Mouse (Mus musculus): Measurements from ENCODE around the gene 4930435E12Rik.
"Not testable (repeated sequence)": the region's sequence is repeated elsewhere in the genome, so short reads cannot be mapped to it uniquely, and the experiment has no call there.

Gene 4930435E12Rik

DNA sequence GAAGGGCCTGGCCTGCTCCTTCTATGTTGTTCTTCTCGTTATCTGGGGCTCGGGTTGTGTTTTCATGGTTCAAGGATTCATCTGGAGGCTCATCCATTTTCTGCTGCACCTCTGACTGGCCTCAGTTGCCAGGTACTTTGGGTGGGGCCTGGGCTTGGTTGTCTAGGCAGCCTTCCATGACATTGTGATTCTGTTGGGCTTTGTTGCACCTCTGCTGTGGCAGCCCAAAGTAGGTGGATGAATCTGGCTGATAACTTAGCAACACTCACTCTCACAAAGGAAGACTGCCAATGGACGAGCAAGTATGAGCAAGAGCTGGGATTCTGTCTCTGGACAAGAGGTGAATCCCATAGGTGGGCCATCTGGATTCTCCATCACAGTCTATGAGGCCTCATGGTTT lies at the start of gene 4930435E12Rik:
4930435E12Rik (minus strand) TSS at position 101 of the 400 bp plus-strand sequence.
- no peak for DNase-seq (ENCODE audit: low spot score in 2 of 2)

DNA sequence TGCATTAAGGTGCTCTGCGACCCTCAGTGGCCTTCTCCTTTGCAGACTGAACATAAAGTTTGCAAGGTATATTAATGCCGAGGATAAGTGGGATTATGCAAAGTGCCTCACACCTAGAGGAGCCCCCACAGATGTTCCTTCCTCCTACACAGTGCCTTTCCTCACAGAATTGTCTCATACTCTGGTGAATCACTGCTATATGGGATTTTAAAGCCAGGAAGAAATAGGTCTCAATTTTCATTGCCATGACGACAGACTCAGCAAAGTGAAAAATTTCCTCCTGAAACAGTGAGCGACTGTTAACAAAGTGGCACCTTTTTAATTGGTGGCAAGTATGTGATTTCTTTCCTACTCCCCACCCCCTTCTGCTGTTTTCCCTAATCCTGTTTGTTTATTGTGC lies 45.9 kb upstream of the 4930435E12Rik start:
- DNase-seq (ENCODE audit: low spot score in 2 of 2): no peak

GRCm38 (mm10) chr16:38873231-38873630 lies 44.7 kb upstream of the 4930435E12Rik start:
- no peak for DNase-seq (ENCODE audit: low spot score in 2 of 2)

DNA sequence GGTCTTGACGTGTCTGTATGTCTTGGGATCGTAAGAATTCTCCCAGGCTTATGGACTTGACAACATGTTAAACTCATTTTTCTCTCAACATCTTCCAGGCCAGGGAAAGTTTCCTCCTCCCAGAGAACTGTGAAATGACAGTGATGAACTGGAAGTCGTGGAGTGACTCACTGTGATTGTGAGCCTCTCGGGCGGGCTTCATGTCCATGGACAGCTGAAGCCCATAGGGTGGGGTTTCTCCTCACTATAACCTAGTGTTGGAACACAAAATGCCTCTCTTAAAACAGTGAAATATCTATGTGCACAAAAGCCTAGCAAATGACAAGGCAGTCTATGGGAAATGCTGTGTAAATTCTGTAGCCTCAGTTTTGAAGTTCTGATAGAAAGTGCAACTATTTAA lies 35.8 kb upstream of the 4930435E12Rik start:
- no peak for DNase-seq (ENCODE audit: low spot score in 2 of 2)

DNA sequence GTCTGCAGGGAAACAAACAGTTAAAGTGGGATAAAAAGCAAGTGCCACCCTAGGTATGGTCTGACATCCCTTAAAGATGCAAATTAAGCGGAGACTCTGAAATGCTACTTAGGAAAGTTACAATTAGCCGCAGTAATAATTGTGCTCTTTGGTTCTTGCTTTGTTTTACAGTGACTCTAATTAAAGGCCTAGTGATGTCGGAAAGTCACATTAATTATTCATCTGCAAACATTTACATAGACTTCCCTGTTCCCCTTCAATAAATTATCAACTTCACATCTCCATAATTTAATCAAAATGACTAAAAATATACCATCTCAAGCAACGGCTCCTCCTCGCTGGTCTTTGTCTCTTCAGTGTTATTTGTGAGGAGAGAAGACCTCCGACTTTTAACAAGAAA lies 32.0 kb upstream of the 4930435E12Rik start:
- DNase-seq (ENCODE audit: low spot score in 2 of 2): no peak

DNA sequence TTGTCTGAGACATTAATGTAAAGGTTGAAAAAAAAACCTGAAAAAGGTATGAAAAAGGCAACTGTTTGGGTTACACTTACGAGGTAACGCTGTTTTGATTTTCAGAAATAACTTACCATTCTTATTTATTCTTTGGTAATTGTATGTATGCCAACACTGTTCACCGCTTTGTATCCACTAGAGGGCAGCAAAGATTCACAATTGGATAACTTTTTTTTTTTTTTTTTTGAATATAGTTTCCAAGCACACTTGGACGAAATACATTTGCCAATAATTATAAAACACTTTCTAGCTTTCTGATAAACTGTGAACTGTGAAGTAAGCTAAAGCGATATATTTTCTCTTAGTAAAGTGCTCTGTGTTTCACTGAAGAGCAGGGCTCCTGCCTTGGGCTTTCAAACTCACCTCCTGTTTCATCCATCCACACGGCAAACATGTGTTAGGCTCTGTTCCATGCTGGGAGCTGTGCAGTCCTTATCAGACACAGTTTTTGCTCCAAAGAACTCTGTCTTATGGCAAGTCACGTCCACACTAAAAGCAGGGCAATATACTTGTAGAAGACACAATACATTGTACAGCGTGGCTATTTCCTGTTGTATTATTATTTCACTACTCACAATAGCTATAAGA lies 29.7 kb upstream of the 4930435E12Rik start:
- no peak for DNase-seq (ENCODE audit: low spot score in 2 of 2)

- peak; percentile 49 to 76 for DNase-seq (ENCODE audit: low spot score in 2 of 2)
These were observed 16.0 kb downstream of the 4930435E12Rik start for GRCm38 (mm10) chr16:38812521-38812920.

GRCm38 (mm10) chr16:38810196-38810595 lies 18.4 kb downstream of the 4930435E12Rik start:
- DNase-seq (ENCODE audit: low spot score in 2 of 2): no peak

DNA sequence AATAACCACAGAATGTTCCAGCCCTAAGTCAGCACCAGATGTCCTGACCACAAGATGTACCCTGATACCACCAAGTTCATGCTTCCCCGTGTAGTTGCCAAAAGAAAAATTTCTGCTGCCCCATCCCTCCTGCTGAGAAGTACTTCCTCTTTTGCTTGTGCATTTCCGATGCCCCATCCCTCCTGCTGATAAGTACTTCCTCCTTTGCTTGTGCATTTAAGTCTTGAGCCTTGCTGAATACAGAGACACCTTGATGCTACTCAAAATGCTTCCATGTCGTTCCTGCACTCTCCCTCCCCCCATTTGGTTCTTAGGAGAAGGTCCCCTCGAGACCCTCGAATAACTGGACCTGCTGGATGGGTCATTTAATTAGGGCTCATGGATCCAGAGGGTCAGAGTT lies 20.8 kb downstream of the 4930435E12Rik start:
- not testable (repeated sequence) for DNase-seq (ENCODE audit: low spot score in 2 of 2)

- DNase-seq (ENCODE audit: low spot score in 2 of 2): no peak
These were observed 28.5 kb downstream of the 4930435E12Rik start, which contains the start of gene Upk1b for GRCm38 (mm10) chr16:38800091-38800490. Upk1b (minus strand) TSS chr16:38800328.

DNA sequence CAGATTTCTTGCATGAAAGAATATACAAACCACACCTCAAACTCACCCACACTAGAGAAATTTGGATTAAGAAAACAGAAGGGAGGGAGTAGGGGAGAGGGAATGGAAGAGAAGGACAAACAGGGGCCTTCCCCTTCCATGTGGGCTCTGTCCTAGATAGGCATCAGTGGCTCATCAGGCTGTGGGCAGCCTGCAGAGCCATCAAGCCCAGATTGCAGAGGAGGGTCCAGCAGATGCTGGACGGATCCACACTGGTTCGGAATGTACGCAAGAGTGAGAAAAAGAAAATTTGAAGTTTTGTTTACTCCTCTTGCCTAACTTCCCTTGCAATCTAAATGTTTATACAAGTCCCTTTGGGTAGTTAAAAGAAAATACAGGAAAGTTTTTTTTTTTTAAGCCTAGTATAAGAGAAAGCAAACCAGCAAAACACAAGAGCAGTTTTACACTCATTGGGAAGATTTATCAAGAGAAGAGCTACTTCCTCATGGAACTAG lies 29.5 kb downstream of the 4930435E12Rik start:
- DNase-seq (ENCODE audit: low spot score in 2 of 2): no peak

GRCm38 (mm10) chr16:38793120-38793519 lies 35.4 kb downstream of the 4930435E12Rik start:
- DNase-seq (ENCODE audit: low spot score in 2 of 2): no peak

DNA sequence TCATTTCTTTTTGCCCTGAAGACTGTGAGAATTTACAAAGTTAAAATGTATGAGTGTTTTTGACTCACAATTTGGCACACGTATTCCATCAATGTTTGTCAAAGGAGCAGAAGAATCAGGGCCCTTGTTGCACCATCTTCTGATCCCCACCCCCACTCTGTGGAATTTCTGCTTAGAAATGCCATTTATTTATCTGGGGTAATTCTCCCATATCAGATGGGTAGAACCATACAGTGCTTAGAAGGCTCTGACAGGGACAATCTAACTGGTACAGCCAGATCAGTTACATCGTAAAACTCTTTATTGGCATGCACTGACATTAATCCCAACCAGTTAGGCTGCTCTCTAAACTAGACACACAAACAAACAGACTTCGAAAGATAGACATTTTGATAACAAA lies 38.6 kb downstream of the 4930435E12Rik start:
- no peak for DNase-seq (ENCODE audit: low spot score in 2 of 2)

DNA sequence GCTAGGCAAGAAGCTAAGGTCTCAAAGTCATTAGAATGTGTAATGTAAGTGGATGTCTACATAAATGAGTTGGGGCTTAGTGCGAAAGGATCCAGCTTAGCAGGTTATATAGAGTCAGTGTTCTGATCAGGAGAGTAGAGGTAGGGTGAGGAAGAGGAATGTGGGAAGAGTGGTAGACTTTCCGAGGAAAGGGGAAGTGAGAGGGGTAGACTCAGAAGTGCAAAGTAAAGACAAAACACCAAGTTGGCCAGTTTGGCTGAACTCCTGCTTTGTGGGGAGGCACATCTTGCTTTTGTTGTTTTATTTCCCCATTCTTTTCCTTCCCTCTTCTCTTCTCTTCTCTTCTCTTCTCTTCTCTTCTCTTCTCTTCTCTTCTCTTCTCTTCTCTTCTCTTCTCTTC lies 39.5 kb downstream of the 4930435E12Rik start:
- no peak for DNase-seq (ENCODE audit: low spot score in 2 of 2)

DNA sequence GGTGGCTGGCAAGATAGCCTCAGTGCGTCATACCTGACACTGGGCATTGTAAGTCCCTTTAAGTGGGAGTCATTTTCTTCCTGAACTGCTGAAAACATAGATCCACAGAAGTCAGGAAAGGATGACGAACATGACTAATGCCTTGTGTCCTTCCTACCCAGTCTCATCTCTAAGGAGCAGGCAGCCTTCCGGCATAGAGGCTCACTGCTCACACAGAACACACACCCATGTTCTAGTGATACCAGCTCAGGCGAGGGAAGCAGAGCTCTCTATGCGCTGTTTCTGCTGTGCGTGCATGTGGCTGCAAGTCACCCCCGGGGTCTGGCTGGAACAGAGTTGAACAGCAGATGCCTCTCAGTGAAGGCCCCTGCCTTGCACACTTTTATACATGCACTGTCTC lies 43.2 kb downstream of the 4930435E12Rik start:
- DNase-seq (ENCODE audit: low spot score in 2 of 2): no peak

GRCm38 (mm10) chr16:38782524-38783067 lies 46.0 kb downstream of the 4930435E12Rik start:
- DNase-seq (ENCODE audit: low spot score in 2 of 2): no peak

DNA sequence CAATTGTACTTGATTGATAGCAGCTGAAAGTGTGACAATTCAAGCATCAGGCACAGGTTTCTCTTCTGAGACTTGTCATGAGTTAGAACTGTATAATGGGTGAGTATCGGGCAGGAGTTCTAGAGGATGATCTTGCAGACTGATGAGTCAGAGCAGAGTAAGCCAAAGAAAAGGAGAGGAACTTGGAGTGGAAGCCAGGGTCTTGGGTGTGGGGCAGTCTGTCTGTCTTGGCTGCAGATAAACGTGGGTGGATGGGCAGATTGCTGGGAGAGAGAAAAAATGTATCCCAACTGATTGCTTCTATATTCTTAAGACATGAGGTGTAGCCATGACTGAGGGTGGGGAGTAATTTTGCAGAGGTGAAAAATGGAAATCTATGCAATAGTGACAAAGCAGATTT lies 46.6 kb downstream of the 4930435E12Rik start:
- DNase-seq (ENCODE audit: low spot score in 2 of 2): no peak

GRCm38 (mm10) chr16:38780960-38781572 lies 47.5 kb downstream of the 4930435E12Rik start:
- DNase-seq (ENCODE audit: low spot score in 2 of 2): no peak

- no peak for DNase-seq (ENCODE audit: low spot score in 2 of 2)
These were observed 52.2 kb downstream of the 4930435E12Rik start for GRCm38 (mm10) chr16:38776342-38776741.

DNA sequence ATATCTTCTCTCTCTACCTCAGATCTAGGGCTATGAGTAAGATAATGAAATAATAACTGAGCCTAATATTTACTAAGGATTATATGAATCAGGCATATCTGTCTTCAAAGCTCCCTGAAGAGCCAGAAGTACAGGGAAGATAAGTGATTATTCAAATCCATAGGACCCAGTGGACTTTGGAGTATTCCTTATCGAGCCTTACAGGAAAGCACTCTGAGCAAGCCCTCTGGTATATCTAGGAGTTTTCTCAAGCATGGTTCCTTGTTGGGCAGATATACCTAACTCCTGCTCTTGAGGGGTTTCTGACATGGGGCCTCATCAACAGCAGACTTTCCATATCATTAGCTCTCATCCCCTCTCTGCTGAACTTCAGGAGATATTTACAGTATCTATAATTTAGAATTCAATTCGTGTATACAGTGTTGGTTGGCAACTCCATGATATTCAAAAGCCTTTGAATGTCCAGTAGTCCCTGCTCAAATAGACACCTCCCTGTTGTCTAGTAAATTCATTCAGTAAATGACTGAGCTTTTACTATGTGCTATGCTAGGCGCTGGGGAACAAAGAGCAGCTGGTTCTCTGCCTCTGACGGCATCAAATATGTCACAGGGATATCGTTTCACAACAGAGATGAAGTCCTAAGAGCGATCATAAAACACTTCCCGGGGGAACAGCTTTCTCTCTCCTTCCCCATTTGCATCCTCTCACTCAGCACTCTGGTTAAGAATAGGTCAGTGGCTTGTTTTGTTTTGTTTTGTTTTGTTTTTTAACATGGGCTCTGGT lies 53.4 kb downstream of the 4930435E12Rik start:
- DNase-seq (ENCODE audit: low spot score in 2 of 2): no peak

DNA sequence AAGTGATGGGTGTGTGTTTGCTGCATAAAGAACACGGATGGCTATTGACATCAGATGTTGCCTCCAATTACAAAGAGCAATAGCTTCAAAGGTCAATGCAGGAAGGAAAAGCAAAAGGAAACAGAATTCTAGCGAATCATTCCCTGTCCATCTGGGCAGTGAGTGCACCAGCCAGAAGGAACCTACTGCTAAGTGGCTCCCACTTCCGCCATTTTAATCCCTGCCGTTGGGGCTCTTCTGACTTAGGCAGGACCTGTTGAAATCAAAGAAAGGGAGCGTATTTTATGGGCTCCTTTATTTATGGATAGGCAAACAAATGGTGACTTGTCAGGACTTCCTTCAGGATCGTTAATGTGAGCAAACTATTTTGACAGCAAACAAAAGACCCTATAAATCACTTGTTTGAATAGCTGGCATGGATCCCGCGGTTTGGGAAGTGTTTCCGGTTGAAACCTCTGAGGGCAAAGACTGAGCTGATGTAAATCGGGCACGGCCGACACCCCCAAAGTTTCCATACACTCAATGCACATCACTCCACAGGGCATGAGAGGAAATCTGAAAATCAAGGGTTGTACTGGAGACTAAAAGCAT lies 55.5 kb downstream of the 4930435E12Rik start:
- DNase-seq (ENCODE audit: low spot score in 2 of 2): no peak

- no peak for DNase-seq (ENCODE audit: low spot score in 2 of 2)
These were observed 57.4 kb downstream of the 4930435E12Rik start for GRCm38 (mm10) chr16:38771145-38771544.

Measured in spleen, postnatal 4 days (tissue).